Mouse (Mus musculus): ENCODE measurements around the gene Tns3.

DNA sequence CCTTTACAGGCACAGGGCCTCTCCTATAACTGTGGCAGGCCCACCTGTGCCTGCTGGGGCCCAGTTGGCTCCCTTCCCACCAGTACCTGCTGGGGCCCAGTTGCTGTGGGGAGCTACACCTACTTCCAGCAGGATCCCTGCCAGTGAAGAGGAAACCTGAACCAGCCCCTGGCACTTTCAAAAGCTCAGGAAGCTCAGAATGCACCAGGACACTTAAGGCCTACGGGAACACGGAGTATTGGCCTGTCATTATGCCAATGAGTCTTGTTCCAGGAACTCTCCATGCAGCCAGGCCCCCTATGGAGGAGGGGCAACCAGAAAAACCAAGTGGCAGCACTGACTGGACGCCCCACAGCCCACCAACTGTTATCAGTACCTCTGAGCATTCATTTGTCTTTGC lies 181.6 kb downstream of the Tns3 start:
- TF ChIP-seq CTCF (IDR thresholded peaks at IDR 0.05; ENCODE audit: low read depth, low read length) (no peak), POLR2A (IDR thresholded peaks at IDR 0.05; ENCODE audit: insufficient read depth, low read length) (no peak)
